Mouse (Mus musculus) embryonic facial prominence, embryonic 11.5 days (tissue): ENCODE data around the gene Slc27a4. TPM values are rescaled to one million over a fixed set of nuclear protein-coding genes. Genes with fewer than 3 reads are reported as not detected.

ENCODE experiments used
- ATAC-seq: fragments of 200-750 bp; cut with Nextera tagmentation; replicated peaks from 2 replicates; pipeline ENCODE4 v1.8.0; 2017; ENCODE audit warnings: low read depth; ENCODE audit not compliant: insufficient number of reproducible peaks, low FRiP score, low TSS enrichment
- DNase-seq: peaks from one replicate; pipeline ENCODE4 v3.0.0-alpha.2; 2015; ENCODE audit warnings: low spot score
- H3K27ac ChIP-seq: fragments of 300-500 bp; sonication (generic); replicated peaks from 2 replicates; pipeline ENCODE4 v1.5.1; 2014; ENCODE audit warnings: mild to moderate bottlenecking, low read depth, low read length, control low read depth
- H3K27me3 ChIP-seq: fragments of 300-500 bp; sonication (generic); 2 replicates; pipeline ENCODE4 v1.6.1; 2014; ENCODE audit warnings: mild to moderate bottlenecking, low read length, moderate library complexity, mixed read lengths; ENCODE audit not compliant: control insufficient read depth, insufficient read depth
- H3K36me3 ChIP-seq: fragments of 300-500 bp; sonication (generic); replicated peaks from 2 replicates; pipeline ENCODE4 v1.6.1; 2014; ENCODE audit warnings: low read depth, mild to moderate bottlenecking, low read length, moderate library complexity, mixed read lengths; ENCODE audit not compliant: control insufficient read depth, insufficient read depth
- H3K4me1 ChIP-seq: fragments of 300-500 bp; sonication (generic); 2 replicates; pipeline ENCODE4 v1.6.1; 2014; ENCODE audit warnings: low read length, mixed read lengths; ENCODE audit not compliant: control insufficient read depth, insufficient read depth
- H3K4me2 ChIP-seq: fragments of 300-500 bp; sonication (generic); 2 replicates; pipeline ENCODE4 v1.6.1; 2014; ENCODE audit warnings: low read depth, mild to moderate bottlenecking, control low read depth, low read length, moderate library complexity
- H3K4me3 ChIP-seq: fragments of 300-500 bp; sonication (generic); 2 replicates; pipeline ENCODE4 v1.5.1; 2014; ENCODE audit warnings: low read depth, low read length, control low read depth
- H3K9ac ChIP-seq: fragments of 300-500 bp; sonication (generic); replicated peaks from 2 replicates; pipeline ENCODE4 v1.6.1; 2014; ENCODE audit warnings: mild to moderate bottlenecking, control low read depth, low read length
- H3K9me3 ChIP-seq: fragments of 300-500 bp; sonication (generic); replicated peaks from 2 replicates; pipeline ENCODE4 v1.6.1; 2016; ENCODE audit warnings: mild to moderate bottlenecking, low read length, inconsistent platforms, mixed read lengths; ENCODE audit not compliant: control insufficient read depth
- WGBS: fragments of 180-500 bp; shearing (Covaris S2); extraction: QIAGEN DNeasy Blood & Tissue Kit; methylation state at CpG from one replicate; pipeline ENCODE4 v1.1.7; 2014; 5-methylcytosine and 5-hydroxymethylcytosine counted together
- polyA plus RNA-seq: library from polyadenylated mRNA; unstranded; fragments of >200 nt; fragmentation: Nextera tagmentation; extraction: Ambion mirVana; gene quantifications from 2 replicates; pipeline ENCODE4 v1.2.1, GENCODE M21; 2014

The Slc27a4 gene
- polyA plus RNA-seq, 1 experiment from 2014 or later, result 11.0 TPM

GRCm38 (mm10) chr2:29827709-29828024 lies 25.2 kb downstream of the Slc27a4 start:
- no peak overlapping the region for H3K27ac ChIP-seq
- no peaks in the 10 kb centered on the region for H3K4me1 ChIP-seq
- H3K27me3 ChIP-seq, result no peaks in the 10 kb centered on the region
- H3K36me3 ChIP-seq, result no peaks in the 10 kb centered on the region
- peak overlapping the region; percentile 84 for H3K9ac ChIP-seq
- H3K4me2 ChIP-seq, result peak overlapping the region; percentile 64
- ATAC-seq, result no peak
- WGBS, result 3% methylated on average over 12 of the region's 12 CpGs
- no peaks in the 10 kb centered on the region for H3K9me3 ChIP-seq
- peak overlapping the region; percentile 98 for H3K4me3 ChIP-seq
- DNase-seq, result no peak

GRCm38 (mm10) chr2:29831106-29831505 lies 28.7 kb downstream of the Slc27a4 start:
- Histone ChIP-seq H3K4me3 (no peak overlapping the region), H3K9ac (no peak overlapping the region), H3K27ac (no peak overlapping the region), H3K4me2 (no peak overlapping the region), H3K4me1 (no peaks in the 10 kb centered on the region), H3K9me3 (no peaks in the 10 kb centered on the region), H3K27me3 (no peaks in the 10 kb centered on the region), H3K36me3 (no peaks in the 10 kb centered on the region)
- DNase-seq (no peak), ATAC-seq (no peak)
- WGBS, result 89% methylated on average over 4 of the region's 4 CpGs

GRCm38 (mm10) chr2:29833796-29834195 lies 31.4 kb downstream of the Slc27a4 start:
- Histone ChIP-seq H3K4me1 (no peaks in the 10 kb centered on the region), H3K36me3 (no peaks in the 10 kb centered on the region), H3K27me3 (no peaks in the 10 kb centered on the region), H3K4me2 (no peak overlapping the region), H3K27ac (no peak overlapping the region), H3K4me3 (no peak overlapping the region), H3K9ac (no peak overlapping the region), H3K9me3 (no peaks in the 10 kb centered on the region)
- DNase-seq, result no peak
- ATAC-seq, result no peak
- WGBS, result 93% methylated on average over 5 of the region's 5 CpGs

- ATAC-seq, result no peak
- 51% methylated on average over 2 of the region's 2 CpGs for WGBS
- no peaks in the 10 kb centered on the region for H3K27me3 ChIP-seq
- H3K9ac ChIP-seq, result no peak overlapping the region
- no peaks in the 10 kb centered on the region for H3K36me3 ChIP-seq
- H3K4me1 ChIP-seq, result no peaks in the 10 kb centered on the region
- DNase-seq, result no peak
- no peak overlapping the region for H3K27ac ChIP-seq
- no peaks in the 10 kb centered on the region for H3K9me3 ChIP-seq
- no peak overlapping the region for H3K4me2 ChIP-seq
- H3K4me3 ChIP-seq, result no peak overlapping the region
These were observed 33.0 kb downstream of the Slc27a4 start for GRCm38 (mm10) chr2:29835391-29835899.

GRCm38 (mm10) chr2:29839460-29839859 lies 37.0 kb downstream of the Slc27a4 start:
- H3K4me2 ChIP-seq, result no peak overlapping the region
- DNase-seq, result no peak
- H3K9ac ChIP-seq, result no peak overlapping the region
- H3K36me3 ChIP-seq, result peaks cover 4% of the 10 kb centered on the region
- WGBS, result 54% methylated on average over 4 of the region's 4 CpGs
- H3K27ac ChIP-seq, result no peak overlapping the region
- no peaks in the 10 kb centered on the region for H3K9me3 ChIP-seq
- no peaks in the 10 kb centered on the region for H3K4me1 ChIP-seq
- H3K4me3 ChIP-seq, result no peak overlapping the region
- peak; percentile 37; the same call in 1 of the 2 replicates for ATAC-seq
- H3K27me3 ChIP-seq, result peaks cover 14% of the 10 kb centered on the region

GRCm38 (mm10) chr2:29843231-29844105 lies 41.0 kb downstream of the Slc27a4 start:
- peaks cover 4% of the 10 kb centered on the region for H3K36me3 ChIP-seq
- no peak overlapping the region for H3K4me2 ChIP-seq
- H3K9me3 ChIP-seq, result no peaks in the 10 kb centered on the region
- DNase-seq (no peak), ATAC-seq (no peak)
- H3K27ac ChIP-seq, result no peak overlapping the region
- WGBS, result 58% methylated on average over 9 of the region's 9 CpGs
- no peaks in the 10 kb centered on the region; the same call in 1 of the 2 replicates for H3K4me1 ChIP-seq
- peaks cover 44% of the 10 kb centered on the region for H3K27me3 ChIP-seq
- no peak overlapping the region for H3K4me3 ChIP-seq
- no peak overlapping the region for H3K9ac ChIP-seq

GRCm38 (mm10) chr2:29844115-29844514 lies 41.7 kb downstream of the Slc27a4 start:
- Histone ChIP-seq H3K36me3 (peaks cover 4% of the 10 kb centered on the region), H3K27ac (no peak overlapping the region), H3K27me3 (peaks cover 45% of the 10 kb centered on the region), H3K4me3 (no peak overlapping the region; the same call in 1 of the 2 replicates), H3K4me1 (no peaks in the 10 kb centered on the region; the same call in 1 of the 2 replicates), H3K9ac (no peak overlapping the region), H3K9me3 (no peaks in the 10 kb centered on the region), H3K4me2 (no peak overlapping the region)
- no peak for DNase-seq
- 61% methylated on average over 2 of the region's 2 CpGs for WGBS
- no peak for ATAC-seq

GRCm38 (mm10) chr2:29844661-29845060 lies 42.2 kb downstream of the Slc27a4 start:
- no peaks in the 10 kb centered on the region for H3K9me3 ChIP-seq
- no peak for DNase-seq
- H3K27ac ChIP-seq, result no peak overlapping the region
- no peaks in the 10 kb centered on the region; the same call in 1 of the 2 replicates for H3K4me1 ChIP-seq
- H3K4me2 ChIP-seq, result no peak overlapping the region
- no peak overlapping the region for H3K9ac ChIP-seq
- H3K27me3 ChIP-seq, result peaks cover 45% of the 10 kb centered on the region
- H3K4me3 ChIP-seq, result no peak overlapping the region
- ATAC-seq, result no peak
- peaks cover 4% of the 10 kb centered on the region for H3K36me3 ChIP-seq
- 9% methylated on average over 3 of the region's 3 CpGs for WGBS
